Mouse (Mus musculus): ENCODE results near the gene Stt3b. TPM values are rescaled to one million over a fixed set of nuclear protein-coding genes. Genes with fewer than 3 reads are reported as not detected.

Stt3b gene
- polyA plus RNA-seq, 1 experiment from 2014 or later, result 116 TPM

GRCm38 (mm10) chr9:115341576-115341975 is 31.4 kb upstream of the Stt3b start:
- Histone ChIP-seq H3K4me3 (ENCODE audit: low read depth, low read length) (no peak overlapping the region), H3K27me3 (replicated peaks; ENCODE audit: control insufficient read depth, insufficient read depth, low read length) (no peaks in the 10 kb centered on the region), H3K4me2 (ENCODE audit: low read depth, low read length) (no peak overlapping the region), H3K4me1 (ENCODE audit: control insufficient read depth, insufficient read depth, low read length) (0 out of 2 replicates have a peak, but pooled peaks cover 4% of the 10 kb centered on the region), H3K27ac (replicated peaks; ENCODE audit: low read depth, low read length) (no peak overlapping the region), H3K36me3 (ENCODE audit: control insufficient read depth, insufficient read depth, low read length) (no peaks in the 10 kb centered on the region), H3K9me3 (ENCODE audit: control insufficient read depth, low read length) (no peaks in the 10 kb centered on the region), H3K9ac (ENCODE audit: low read depth, low read length) (no peak overlapping the region)
- 69% methylated on average over 9 of the region's 9 CpGs for WGBS
- ATAC-seq (ENCODE audit: low read depth), result no peak
- no peak for DNase-seq (ENCODE audit: low spot score)

- WGBS, result 55% methylated on average over 12 of the region's 12 CpGs
- Histone ChIP-seq H3K4me1 (ENCODE audit: control insufficient read depth, insufficient read depth, low read length) (0 out of 2 replicates have a peak, but pooled peaks cover 4% of the 10 kb centered on the region), H3K36me3 (ENCODE audit: control insufficient read depth, insufficient read depth, low read length) (no peaks in the 10 kb centered on the region), H3K9me3 (ENCODE audit: control insufficient read depth, low read length) (no peaks in the 10 kb centered on the region), H3K4me3 (ENCODE audit: low read depth, low read length) (no peak overlapping the region), H3K4me2 (ENCODE audit: low read depth, low read length) (no peak overlapping the region), H3K27ac (replicated peaks; ENCODE audit: low read depth, low read length) (no peak overlapping the region), H3K27me3 (replicated peaks; ENCODE audit: control insufficient read depth, insufficient read depth, low read length) (no peaks in the 10 kb centered on the region), H3K9ac (ENCODE audit: low read depth, low read length) (no peak overlapping the region)
- DNase-seq (ENCODE audit: low spot score) (peak; percentile 48), ATAC-seq (ENCODE audit: low read depth) (no peak)
Measured at GRCm38 (mm10) chr9:115340212-115340815, 30.1 kb upstream of the Stt3b start.

- ATAC-seq (ENCODE audit: low read depth) (no peak), DNase-seq (ENCODE audit: low spot score) (no peak)
- Histone ChIP-seq H3K36me3 (ENCODE audit: control insufficient read depth, insufficient read depth, low read length) (no peaks in the 10 kb centered on the region), H3K4me3 (ENCODE audit: low read depth, low read length) (no peak overlapping the region), H3K27ac (replicated peaks; ENCODE audit: low read depth, low read length) (no peak overlapping the region), H3K27me3 (replicated peaks; ENCODE audit: control insufficient read depth, insufficient read depth, low read length) (no peaks in the 10 kb centered on the region), H3K4me2 (ENCODE audit: low read depth, low read length) (no peak overlapping the region), H3K4me1 (ENCODE audit: control insufficient read depth, insufficient read depth, low read length) (0 out of 2 replicates have a peak, but pooled peaks cover 4% of the 10 kb centered on the region), H3K9me3 (ENCODE audit: control insufficient read depth, low read length) (no peaks in the 10 kb centered on the region), H3K9ac (ENCODE audit: low read depth, low read length) (no peak overlapping the region)
- WGBS, result 38% methylated on average over 6 of the region's 6 CpGs
Measured at GRCm38 (mm10) chr9:115338816-115339215, 28.6 kb upstream of the Stt3b start.

- H3K27me3 ChIP-seq (replicated peaks; ENCODE audit: control insufficient read depth, insufficient read depth, low read length), result no peaks in the 10 kb centered on the region
- H3K9ac ChIP-seq (ENCODE audit: low read depth, low read length), result no peak overlapping the region
- H3K4me2 ChIP-seq (ENCODE audit: low read depth, low read length), result no peak overlapping the region
- no peak overlapping the region for H3K27ac ChIP-seq (replicated peaks; ENCODE audit: low read depth, low read length)
- ATAC-seq (ENCODE audit: low read depth) (no peak), DNase-seq (ENCODE audit: low spot score) (peak; percentile 41)
- peaks cover 4% of the 10 kb centered on the region; the same call in 1 of the 2 replicates for H3K4me1 ChIP-seq (ENCODE audit: control insufficient read depth, insufficient read depth, low read length)
- H3K36me3 ChIP-seq (ENCODE audit: control insufficient read depth, insufficient read depth, low read length), result no peaks in the 10 kb centered on the region
- H3K9me3 ChIP-seq (ENCODE audit: control insufficient read depth, low read length), result no peaks in the 10 kb centered on the region
- no peak overlapping the region for H3K4me3 ChIP-seq (ENCODE audit: low read depth, low read length)
- 54% methylated on average over 12 of the region's 12 CpGs for WGBS
Measured at GRCm38 (mm10) chr9:115333016-115333415, 22.8 kb upstream of the Stt3b start.

GRCm38 (mm10) chr9:115332339-115332738 is 22.1 kb upstream of the Stt3b start:
- H3K4me3 ChIP-seq (ENCODE audit: low read depth, low read length), result no peak overlapping the region
- WGBS, result 80% methylated on average over 7 of the region's 7 CpGs
- DNase-seq (ENCODE audit: low spot score), result no peak
- H3K36me3 ChIP-seq (ENCODE audit: control insufficient read depth, insufficient read depth, low read length), result no peaks in the 10 kb centered on the region
- no peak overlapping the region for H3K9ac ChIP-seq (ENCODE audit: low read depth, low read length)
- H3K4me2 ChIP-seq (ENCODE audit: low read depth, low read length), result no peak overlapping the region
- no peaks in the 10 kb centered on the region for H3K27me3 ChIP-seq (replicated peaks; ENCODE audit: control insufficient read depth, insufficient read depth, low read length)
- no peak overlapping the region for H3K27ac ChIP-seq (replicated peaks; ENCODE audit: low read depth, low read length)
- H3K4me1 ChIP-seq (ENCODE audit: control insufficient read depth, insufficient read depth, low read length), result peaks cover 4% of the 10 kb centered on the region; the same call in 1 of the 2 replicates
- ATAC-seq (ENCODE audit: low read depth), result no peak
- H3K9me3 ChIP-seq (ENCODE audit: control insufficient read depth, low read length), result no peaks in the 10 kb centered on the region

GRCm38 (mm10) chr9:115330861-115331476 is 20.7 kb upstream of the Stt3b start:
- peak; percentile 85 for DNase-seq (ENCODE audit: low spot score)
- Histone ChIP-seq H3K4me2 (ENCODE audit: low read depth, low read length) (no peak overlapping the region), H3K27me3 (replicated peaks; ENCODE audit: control insufficient read depth, insufficient read depth, low read length) (no peaks in the 10 kb centered on the region), H3K9me3 (ENCODE audit: control insufficient read depth, low read length) (no peaks in the 10 kb centered on the region), H3K4me1 (ENCODE audit: control insufficient read depth, insufficient read depth, low read length) (peaks cover 4% of the 10 kb centered on the region; the same call in 1 of the 2 replicates), H3K9ac (ENCODE audit: low read depth, low read length) (no peak overlapping the region), H3K36me3 (ENCODE audit: control insufficient read depth, insufficient read depth, low read length) (no peaks in the 10 kb centered on the region), H3K27ac (replicated peaks; ENCODE audit: low read depth, low read length) (no peak overlapping the region), H3K4me3 (ENCODE audit: low read depth, low read length) (no peak overlapping the region)
- WGBS, result 48% methylated on average over 6 of the region's 6 CpGs
- ATAC-seq (ENCODE audit: low read depth), result no peak

DNA sequence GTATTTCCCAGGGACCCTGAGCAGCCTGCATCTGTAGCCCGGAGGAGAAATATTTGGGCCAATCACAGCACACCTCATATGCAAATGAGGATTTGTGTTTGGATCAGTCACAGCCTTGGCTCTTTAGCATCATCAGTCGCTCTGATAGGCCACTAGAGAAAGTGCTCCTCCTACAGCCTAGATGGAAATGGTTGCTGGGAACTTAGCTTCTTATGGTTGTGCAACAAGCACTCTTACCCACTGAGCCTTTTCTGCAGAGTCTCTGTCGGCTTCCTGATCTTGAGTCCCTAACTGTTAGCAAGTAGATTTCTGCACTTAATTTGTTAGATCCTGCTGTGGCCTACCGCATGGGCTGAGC is 16.3 kb upstream of the Stt3b start:
- Histone ChIP-seq H3K9ac (ENCODE audit: low read depth, low read length) (no peak overlapping the region), H3K4me2 (ENCODE audit: low read depth, low read length) (no peak overlapping the region), H3K4me1 (ENCODE audit: control insufficient read depth, insufficient read depth, low read length) (peaks cover 4% of the 10 kb centered on the region; the same call in 1 of the 2 replicates), H3K27ac (replicated peaks; ENCODE audit: low read depth, low read length) (no peak overlapping the region), H3K9me3 (ENCODE audit: control insufficient read depth, low read length) (no peaks in the 10 kb centered on the region), H3K36me3 (ENCODE audit: control insufficient read depth, insufficient read depth, low read length) (no peaks in the 10 kb centered on the region), H3K27me3 (replicated peaks; ENCODE audit: control insufficient read depth, insufficient read depth, low read length) (no peaks in the 10 kb centered on the region), H3K4me3 (ENCODE audit: low read depth, low read length) (no peak overlapping the region)
- no peak for ATAC-seq (ENCODE audit: low read depth)
- WGBS, result 87% methylated on average over 4 of the region's 4 CpGs
- DNase-seq (ENCODE audit: low spot score), result no peak

- Histone ChIP-seq H3K9ac (ENCODE audit: low read depth, low read length) (no peak overlapping the region), H3K27me3 (replicated peaks; ENCODE audit: control insufficient read depth, insufficient read depth, low read length) (no peaks in the 10 kb centered on the region), H3K9me3 (ENCODE audit: control insufficient read depth, low read length) (no peaks in the 10 kb centered on the region), H3K36me3 (ENCODE audit: control insufficient read depth, insufficient read depth, low read length) (no peaks in the 10 kb centered on the region), H3K4me1 (ENCODE audit: control insufficient read depth, insufficient read depth, low read length) (peaks cover 4% of the 10 kb centered on the region; the same call in 1 of the 2 replicates), H3K4me3 (ENCODE audit: low read depth, low read length) (no peak overlapping the region), H3K4me2 (ENCODE audit: low read depth, low read length) (no peak overlapping the region), H3K27ac (replicated peaks; ENCODE audit: low read depth, low read length) (no peak overlapping the region)
- DNase-seq (ENCODE audit: low spot score), result no peak
- no peak for ATAC-seq (ENCODE audit: low read depth)
- 66% methylated on average over 12 of the region's 13 CpGs for WGBS
Measured at GRCm38 (mm10) chr9:115325831-115326532, 15.8 kb upstream of the Stt3b start.
